Mouse (Mus musculus) embryo, embryonic 9.5 days (tissue): ENCODE measurements at regions not wholly inside any gene's neighbourhood (a gene's known extent, or its start where the extent isn't known, plus 50 kb on each side); places are given as distances from the start of the nearest gene placed in this dataset.

Experiments used
- DNase-seq: peaks from one replicate; pipeline ENCODE4 v3.0.0-alpha.2; 2017; ENCODE audit errors: extremely low spot score

- peak; percentile 13 for DNase-seq
Observed at GRCm38 (mm10) chr4:31612825-31613514, 350.9 kb upstream of the Map3k7 start.

GRCm38 (mm10) chr4:31617572-31617971, 346.3 kb upstream of the Map3k7 start:
- DNase-seq, result no peak

- DNase-seq, result no peak
Observed at GRCm38 (mm10) chr4:31618026-31618425, 345.9 kb upstream of the Map3k7 start.

- DNase-seq, result no peak
Observed at GRCm38 (mm10) chr4:31621205-31621604, 342.7 kb upstream of the Map3k7 start.

GRCm38 (mm10) chr4:31627053-31627452, 336.8 kb upstream of the Map3k7 start:
- DNase-seq, result no peak

GRCm38 (mm10) chr4:31627777-31628176, 336.1 kb upstream of the Map3k7 start:
- DNase-seq, result no peak

- no peak for DNase-seq
Observed at GRCm38 (mm10) chr4:31638564-31638963, 325.3 kb upstream of the Map3k7 start.

GRCm38 (mm10) chr4:31642161-31642560, 321.7 kb upstream of the Map3k7 start:
- peak; percentile 26 for DNase-seq

GRCm38 (mm10) chr4:31642593-31643290, 321.2 kb upstream of the Map3k7 start:
- no peak for DNase-seq

GRCm38 (mm10) chr4:31648631-31649368, 315.1 kb upstream of the Map3k7 start:
- no peak for DNase-seq

- no peak for DNase-seq
Observed at GRCm38 (mm10) chr4:31655364-31656106, 308.4 kb upstream of the Map3k7 start.

GRCm38 (mm10) chr4:31656111-31656510, 307.8 kb upstream of the Map3k7 start:
- no peak for DNase-seq

GRCm38 (mm10) chr4:31658820-31659219, 305.1 kb upstream of the Map3k7 start:
- DNase-seq, result no peak

GRCm38 (mm10) chr4:31660896-31661295, 303.0 kb upstream of the Map3k7 start:
- DNase-seq, result no peak

GRCm38 (mm10) chr4:31671530-31672170, 292.2 kb upstream of the Map3k7 start:
- DNase-seq, result no peak

GRCm38 (mm10) chr4:31672171-31672841, 291.6 kb upstream of the Map3k7 start:
- no peak for DNase-seq

- no peak for DNase-seq
Observed at GRCm38 (mm10) chr4:31672842-31673171, 291.1 kb upstream of the Map3k7 start.

- no peak for DNase-seq
Observed at GRCm38 (mm10) chr4:31679007-31679590, 284.8 kb upstream of the Map3k7 start.

GRCm38 (mm10) chr4:31680958-31681357, 282.9 kb upstream of the Map3k7 start:
- no peak for DNase-seq

GRCm38 (mm10) chr4:31689083-31689482, 274.8 kb upstream of the Map3k7 start:
- DNase-seq, result no peak
